Mouse (Mus musculus) gastrocnemius, adult 8-10 months (tissue): ENCODE results near the gene Mgat4d. TPM values are rescaled to one million over a fixed set of nuclear protein-coding genes. Genes with fewer than 3 reads are reported as not detected.

Experiments
- total RNA-seq, 4 experiments: library from RNA; stranded (reverse); gene quantifications; 2 replicates each; pipeline ENCODE4 v1.2.4; 2022

Gene Mgat4d
- total RNA-seq, 4 experiments from 2014 or later: not detected

Other genes starting within 250 kb of the Mgat4d start
- gene Tbc1d9, start 183.1 kb upstream of the Mgat4d start, total RNA-seq: under 1 TPM; 0.22 to 0.63 (median 0.40) TPM
- gene Gm10645, start 182.3 kb upstream of the Mgat4d start, total RNA-seq: not detected
- not detected for gene Ucp1, start 58.1 kb upstream of the Mgat4d start, total RNA-seq
- gene Elmod2, start 16.0 kb upstream of the Mgat4d start, total RNA-seq: 1 to 10 TPM; 4.2 to 5.5 (median 5.2) TPM
- not detected for gene Clgn, start 41.4 kb downstream of the Mgat4d start, total RNA-seq
- 10 to 100 TPM; 49.1 to 54.1 (median 51.7) TPM for gene Scoc, start 109.9 kb downstream of the Mgat4d start, total RNA-seq
- not detected for gene Olfr370, start 187.3 kb downstream of the Mgat4d start, total RNA-seq
- gene Ndufb7, start 218.2 kb downstream of the Mgat4d start, total RNA-seq: 100 to 1,000 TPM; 262 to 329 (median 295) TPM